Mouse (Mus musculus) ES-E14 (cell line): ENCODE measurements at regions not wholly inside any gene's neighbourhood (a gene's known extent, or its start where the extent isn't known, plus 50 kb on each side); places are given as distances from the start of the nearest gene placed in this dataset.

ENCODE experiments used
- ZC3H11A ChIP-seq: IDR thresholded peaks from 2 replicates; pipeline ENCODE4 v1.6.1; 2012; ENCODE audit warnings: low read depth, mild to moderate bottlenecking, inconsistent platforms, low read length, borderline replicate concordance
- ZNF384 ChIP-seq: IDR thresholded peaks from 2 replicates; pipeline ENCODE4 v1.6.1; 2012; ENCODE audit warnings: low read depth, low read length, inconsistent platforms

DNA sequence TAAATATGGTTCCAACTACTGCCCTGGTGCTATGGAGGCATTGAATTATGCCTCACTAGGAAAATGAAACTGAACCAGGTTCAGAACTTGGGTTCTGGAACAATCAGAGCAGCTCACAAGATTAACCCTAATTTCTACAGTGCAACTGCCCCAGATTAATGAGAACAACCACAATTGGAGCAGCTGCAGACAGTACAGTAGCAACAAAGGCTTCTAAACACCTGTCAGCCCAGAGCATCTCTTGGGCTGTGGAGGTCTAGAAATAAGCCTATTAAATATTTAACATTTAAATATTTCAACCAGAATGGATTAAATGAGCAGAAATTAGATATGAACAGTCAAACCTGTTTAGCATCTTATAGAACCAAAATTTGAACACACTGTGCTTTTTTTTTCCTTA is 90.6 kb downstream of the Lhx9 start:
- no peak for TF ChIP-seq ZNF384
- no peak for TF ChIP-seq ZC3H11A
